Comparison of ENCODE assay signal across 7 mouse cellular contexts in the genomic region with DNA sequence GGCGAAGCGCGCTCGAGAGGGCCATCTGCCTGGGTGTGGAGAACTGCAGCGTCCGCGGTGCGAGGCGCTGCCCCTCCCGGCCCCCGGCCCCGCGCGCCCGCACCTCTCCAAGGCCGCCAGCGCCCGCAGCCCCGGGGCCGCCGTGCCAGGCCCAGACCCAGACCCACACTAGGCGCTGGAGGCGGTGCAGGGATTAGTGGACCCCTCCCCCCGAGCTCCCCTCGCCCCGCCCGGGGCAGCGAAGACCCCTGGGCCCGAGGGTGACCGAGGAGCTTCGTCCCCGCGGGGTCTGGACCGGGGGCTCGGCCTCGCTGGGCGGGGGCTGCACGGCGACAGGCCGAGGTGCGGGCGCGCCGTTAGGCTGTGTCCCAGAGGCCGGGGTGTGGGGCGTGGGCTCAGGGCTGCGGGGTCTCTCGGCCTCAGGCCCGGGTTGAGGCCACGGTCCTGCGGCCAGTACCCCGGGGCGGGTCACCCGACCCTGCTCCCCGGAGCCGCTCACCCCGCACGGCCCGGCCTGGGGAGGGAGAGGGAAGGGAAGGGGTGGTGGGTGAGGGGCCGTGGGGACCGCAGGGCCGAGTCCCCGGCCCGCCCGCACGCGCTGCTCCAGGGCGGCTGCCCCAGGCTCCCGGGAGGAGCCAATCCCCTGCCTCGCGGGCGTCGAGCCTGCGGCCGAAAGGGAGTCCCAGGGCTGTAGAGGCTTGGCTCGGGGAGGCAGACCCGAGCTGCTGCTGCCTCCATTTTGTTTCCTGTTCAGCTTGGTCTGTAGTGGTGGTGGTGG. TPM values are rescaled to one million over a fixed set of nuclear protein-coding genes. Genes with fewer than 3 reads are reported as not detected.
DNase-seq lines count a peak whose midpoint lies in the region; ATAC-seq and TF ChIP-seq lines count a peak whose summit lies in the region.

No protein-coding gene starts in this region.

- DNase-seq in brain, adult 2 months (ENCODE audit: low read depth, low spot score) = peak; percentile 52
- DNase-seq in embryo, embryonic 10 days (ENCODE audit: low spot score) = peak; percentile 81
- DNase-seq in gastrocnemius, postnatal 10 days = peak; percentile 58
- DNase-seq in left cerebral cortex, postnatal 4 days = peak; percentile 77

- intact Hi-C loops in left cerebral cortex, postnatal 4 days (cut with DNase I) = no loop called here

- H3K4me2 ChIP-seq in hindbrain, embryonic 15.5 days = peak overlapping the region; percentile 90

- peak; percentile 63 for ATAC-seq in hindbrain, embryonic 15.5 days (ENCODE audit: low FRiP score, low read depth)
- ATAC-seq in megakaryocyte-erythroid progenitor cell, adult 5-6 weeks (replicated peaks; ENCODE audit: low FRiP score, low TSS enrichment, poor library complexity, severe bottlenecking) = peak; percentile 31

- no peak for TF ChIP-seq CTCF in small intestine, adult 2 months (IDR thresholded peaks at IDR 0.05; ENCODE audit: extremely low read depth, insufficient read length, insufficient replicate concordance, low read depth, low read length)

- H3K36me3 ChIP-seq in hindbrain, embryonic 15.5 days = 0 out of 2 replicates have a peak, but pooled peaks cover 13% of the 10 kb centered on the region
- H3K36me3 ChIP-seq in small intestine, adult 2 months (ENCODE audit: control insufficient read depth, insufficient read depth, low read length) = peaks cover 15% of the 10 kb centered on the region

- H3K4me3 ChIP-seq in hindbrain, embryonic 15.5 days = peak overlapping the region; percentile 87
- peak overlapping the region; percentile 77 for H3K4me3 ChIP-seq in small intestine, adult 2 months (ENCODE audit: low read depth, low read length)

- WGBS in hindbrain, embryonic 15.5 days = 1% methylated on average over 61 of the region's 77 CpGs
- WGBS in small intestine, adult 2 months = 17% methylated on average over 77 of the region's 77 CpGs

- H3K27ac ChIP-seq in hindbrain, embryonic 15.5 days (replicated peaks) = peak overlapping the region; percentile 93
- peak overlapping the region; percentile 73 for H3K27ac ChIP-seq in small intestine, adult 2 months (ENCODE audit: insufficient read depth, low read depth, low read length)

- H3K9ac ChIP-seq in hindbrain, embryonic 15.5 days = peak overlapping the region; percentile 95

- H3K4me1 ChIP-seq in hindbrain, embryonic 15.5 days (replicated peaks) = peaks cover 46% of the 10 kb centered on the region
- H3K4me1 ChIP-seq in small intestine, adult 2 months (ENCODE audit: control insufficient read depth, insufficient read depth, insufficient read length, low read length) = peaks cover 12% of the 10 kb centered on the region

- peak; percentile 32; the same call in 1 of the 2 replicates for TF ChIP-seq POLR2A in small intestine, adult 2 months (IDR thresholded peaks at IDR 0.05; ENCODE audit: low read depth, low read length)

- no peaks in the 10 kb centered on the region for H3K9me3 ChIP-seq in hindbrain, embryonic 15.5 days

- no peaks in the 10 kb centered on the region for H3K27me3 ChIP-seq in hindbrain, embryonic 15.5 days
- H3K27me3 ChIP-seq in small intestine, adult 2 months (ENCODE audit: control insufficient read depth, insufficient read depth, low read length) = no peaks in the 10 kb centered on the region

RNA-seq across cellular contexts. Expression of a gene that starts 0.8 kb away (rescaled TPM):
- total RNA-seq in gastrocnemius, postnatal 10 days (2021) = 10 to 100 TPM; 75.4 to 89.6 TPM
- 49.1 and 58.4 TPM in 2 replicates for polyA plus RNA-seq in hindbrain, embryonic 15.5 days (2015; fragmentation: Nextera tagmentation; extraction: Ambion mirVana)
- 100 to 1,000 TPM; 155 to 163 TPM for total RNA-seq in left cerebral cortex, postnatal 4 days (2021)
- 99.4 and 139 TPM in 2 replicates for total RNA-seq in megakaryocyte-erythroid progenitor cell, adult 5-6 weeks (2014; fragmentation: Nextera tagmentation)
- 77.3 and 94.1 TPM in 2 replicates for total RNA-seq in megakaryocyte-erythroid progenitor cell, adult 5-6 weeks (2017)
- 6.9 and 16.3 TPM in 2 replicates for polyA plus RNA-seq in small intestine, adult 2 months (2012; rRNA removed)

RNA-seq across cellular contexts. Expression of a gene that starts 57.9 kb away (rescaled TPM):
- total RNA-seq in gastrocnemius, postnatal 10 days (2021) = 10 to 100 TPM; 16.3 to 24.5 TPM
- polyA plus RNA-seq in hindbrain, embryonic 15.5 days (2015; fragmentation: Nextera tagmentation; extraction: Ambion mirVana) = 1.5 and 1.6 TPM in 2 replicates
- 1 to 10 TPM; 1.1 TPM for total RNA-seq in left cerebral cortex, postnatal 4 days (2021)
- total RNA-seq in megakaryocyte-erythroid progenitor cell, adult 5-6 weeks (2014; fragmentation: Nextera tagmentation) = not detected in 2 replicates
- total RNA-seq in megakaryocyte-erythroid progenitor cell, adult 5-6 weeks (2017) = not detected in 2 replicates
- polyA plus RNA-seq in small intestine, adult 2 months (2012; rRNA removed) = 2.9 and 4.8 TPM in 2 replicates

Comparison
In these comparisons a context has a peak if more than half of its experiments do, and no peak if none do; other contexts are left out.
1. Peak in every context shown above with its lines: DNase-seq, ATAC-seq, H3K4me3 ChIP-seq and H3K27ac ChIP-seq.
2. RNA of a gene that starts 57.9 kb away (total RNA-seq): 16.3 to 24.5 TPM in gastrocnemius, postnatal 10 days; 1.1 TPM in left cerebral cortex, postnatal 4 days and not detected in megakaryocyte-erythroid progenitor cell, adult 5-6 weeks; every median in the first group is over 4 times any median in the second.